ENCODE assay signal across 8 mouse cellular contexts in genomic region chr9:47422741-47423461, GRCm38 (mm10).
DNase-seq lines count a peak whose midpoint lies in the region; ATAC-seq and TF ChIP-seq lines count a peak whose summit lies in the region.
"Had no signal": no experiment of that assay in that cellular context is flagged by ENCODE, and none has a peak within 500 bp of the region (broad histone marks: within the 10 kb centered on the region; RNA-seq: fewer than 3 reads in every experiment).

No protein-coding gene starts in this region.

- no peak overlapping the region for H3K4me3 ChIP-seq in hindbrain, postnatal 0 days (ENCODE audit: low read length)
- no peak overlapping the region for H3K4me3 ChIP-seq in neural tube, embryonic 14.5 days (ENCODE audit: low read depth, low read length)
- H3K4me3 ChIP-seq: myocyte had no signal

- H3K4me2 ChIP-seq in hindbrain, postnatal 0 days (ENCODE audit: low read depth, low read length): 0 out of 2 replicates have a peak overlapping the region, but pooled peaks have one; percentile 11
- H3K4me2 ChIP-seq in neural tube, embryonic 14.5 days (ENCODE audit: low read depth, low read length): no peak overlapping the region

- H3K9ac ChIP-seq in hindbrain, postnatal 0 days (replicated peaks; ENCODE audit: low read length): no peak overlapping the region
- H3K9ac ChIP-seq in neural tube, embryonic 14.5 days (replicated peaks; ENCODE audit: low read depth, low read length): no peak overlapping the region

- H3K27ac ChIP-seq in hindbrain, postnatal 0 days: peak overlapping the region; percentile 7; the same call in 1 of the 2 replicates
- no peak overlapping the region for H3K27ac ChIP-seq in neural tube, embryonic 14.5 days (ENCODE audit: low read depth, low read length)

- 0 out of 2 replicates have a peak, but pooled peaks cover 3% of the 10 kb centered on the region for H3K27me3 ChIP-seq in hindbrain, postnatal 0 days (ENCODE audit: insufficient read depth, low read length)
- no peaks in the 10 kb centered on the region for H3K27me3 ChIP-seq in neural tube, embryonic 14.5 days (ENCODE audit: control insufficient read depth, insufficient read depth, low read length)

- DNase-seq in adrenal gland, postnatal 10 days: peak; percentile 91
- DNase-seq in cerebellum, adult 8-10 months: peak; percentile 86
- peak; percentile 50 to 75 for DNase-seq in frontal cortex, postnatal 36 days (ENCODE audit: low spot score in 2 of 2)
- DNase-seq in hindbrain, postnatal 0 days (ENCODE audit: low spot score): peak; percentile 93
- DNase-seq in left cerebral cortex, postnatal 14 days (ENCODE audit: low spot score in 2 of 2): peak; percentile 70 to 81

- peaks cover 15% of the 10 kb centered on the region for H3K4me1 ChIP-seq in hindbrain, postnatal 0 days (ENCODE audit: insufficient read depth, low read length)
- no peaks in the 10 kb centered on the region for H3K4me1 ChIP-seq in neural tube, embryonic 14.5 days (ENCODE audit: control insufficient read depth, insufficient read depth, low read length)

- no peaks in the 10 kb centered on the region for H3K36me3 ChIP-seq in hindbrain, postnatal 0 days (ENCODE audit: insufficient read depth, low read length)
- no peaks in the 10 kb centered on the region for H3K36me3 ChIP-seq in neural tube, embryonic 14.5 days (ENCODE audit: control insufficient read depth, insufficient read depth, low read length)

- whole genome bisulfite sequencing in hindbrain, postnatal 0 days: 38% methylated on average over 8 of the region's 8 CpGs
- WGBS in neural tube, embryonic 14.5 days: 44% methylated on average over 8 of the region's 8 CpGs

- intact Hi-C loops in left cerebral cortex, postnatal 14 days (cut with DNase I): no loop called here

- TF ChIP-seq CTCF in hindbrain, postnatal 0 days (IDR thresholded peaks at IDR 0.05; ENCODE audit: low read depth): no peak

- no peaks in the 10 kb centered on the region for H3K9me3 ChIP-seq in hindbrain, postnatal 0 days (ENCODE audit: low read length)
- no peaks in the 10 kb centered on the region for H3K9me3 ChIP-seq in neural tube, embryonic 14.5 days (ENCODE audit: control insufficient read depth, low read length)

- peak; percentile 75 for ATAC-seq in hindbrain, postnatal 0 days
- peak; percentile 58; the same call in 1 of the 2 replicates for ATAC-seq in neural tube, embryonic 14.5 days (ENCODE audit: low read depth)
- no peak for ATAC-seq in megakaryocyte-erythroid progenitor cell, adult 5-6 weeks (replicated peaks; ENCODE audit: low FRiP score, low TSS enrichment, poor library complexity, severe bottlenecking)
